In genomic region chr1:134100401-134100800, GRCm38 (mm10) we compare ENCODE assay signal across 11 mouse cellular contexts. TPM values are rescaled to one million over a fixed set of nuclear protein-coding genes. Genes with fewer than 3 reads are reported as not detected.
A peak's percentile ranks its signal among the peaks of the same experiment; 100 is the strongest.
DNase-seq lines count a peak whose midpoint lies in the region; ATAC-seq and TF ChIP-seq lines count a peak whose summit lies in the region.
"Had no signal": no experiment of that assay in that cellular context is flagged by ENCODE, and none has a peak within 500 bp of the region (broad histone marks: within the 10 kb centered on the region; RNA-seq: fewer than 3 reads in every experiment).

No protein-coding gene starts in this region.

- H3K27ac ChIP-seq in heart, embryonic 11.5 days (ENCODE audit: low read depth, low read length) = peak overlapping the region; percentile 96; the same call in 1 of the 2 replicates
- peak overlapping the region; percentile 98 for H3K27ac ChIP-seq in lung, embryonic 14.5 days (ENCODE audit: low read depth)
- H3K27ac ChIP-seq in heart, embryonic 16.5 days (ENCODE audit: low read length) = peak overlapping the region; percentile 100
- H3K27ac ChIP-seq in small intestine, adult 2 months (ENCODE audit: insufficient read depth, low read depth, low read length) = peak overlapping the region; percentile 94; the same call in 1 of the 2 replicates

- no peak for TF ChIP-seq CTCF in lung, embryonic 14.5 days (IDR thresholded peaks at IDR 0.05; ENCODE audit: low read depth)
- TF ChIP-seq CTCF in small intestine, adult 2 months (IDR thresholded peaks at IDR 0.05; ENCODE audit: extremely low read depth, insufficient read length, insufficient replicate concordance, low read depth, low read length) = no peak

- ATAC-seq in heart, embryonic 11.5 days (replicated peaks; ENCODE audit: insufficient number of reproducible peaks, low FRiP score, low TSS enrichment) = no peak
- ATAC-seq in lung, embryonic 14.5 days (ENCODE audit: insufficient read depth) = no peak
- ATAC-seq in heart, embryonic 16.5 days (replicated peaks; ENCODE audit: extremely low read depth, insufficient read depth, low FRiP score) = no peak
- ATAC-seq: CD4-positive, CD25-positive, alpha-beta regulatory T cell, adult 4 months had no signal

- H3K9me3 ChIP-seq in heart, embryonic 11.5 days (replicated peaks; ENCODE audit: control insufficient read depth, low read length) = no peaks in the 10 kb centered on the region
- H3K9me3 ChIP-seq in lung, embryonic 14.5 days (ENCODE audit: low read depth, low read length) = no peaks in the 10 kb centered on the region
- no peaks in the 10 kb centered on the region for H3K9me3 ChIP-seq in heart, embryonic 16.5 days (replicated peaks; ENCODE audit: control insufficient read depth, low read length)

- no peak overlapping the region for H3K4me3 ChIP-seq in heart, embryonic 11.5 days (ENCODE audit: low read depth, low read length)
- no peak overlapping the region for H3K4me3 ChIP-seq in lung, embryonic 14.5 days (ENCODE audit: low read depth, low read length)
- no peak overlapping the region for H3K4me3 ChIP-seq in heart, embryonic 16.5 days (ENCODE audit: low read length)
- H3K4me3 ChIP-seq in small intestine, adult 2 months (ENCODE audit: low read depth, low read length) = no peak overlapping the region

- H3K36me3 ChIP-seq in heart, embryonic 11.5 days (ENCODE audit: control insufficient read depth, insufficient read depth, low read length) = no peaks in the 10 kb centered on the region
- H3K36me3 ChIP-seq in lung, embryonic 14.5 days (ENCODE audit: insufficient read depth) = no peaks in the 10 kb centered on the region
- no peaks in the 10 kb centered on the region for H3K36me3 ChIP-seq in heart, embryonic 16.5 days (ENCODE audit: control insufficient read depth, insufficient read depth)
- no peaks in the 10 kb centered on the region for H3K36me3 ChIP-seq in small intestine, adult 2 months (ENCODE audit: control insufficient read depth, insufficient read depth, low read length)

- peaks cover 48% of the 10 kb centered on the region for H3K4me1 ChIP-seq in heart, embryonic 11.5 days (ENCODE audit: control insufficient read depth, insufficient read depth, low read length)
- H3K4me1 ChIP-seq in lung, embryonic 14.5 days (ENCODE audit: insufficient read depth) = peaks cover 42% of the 10 kb centered on the region
- peaks cover 64% of the 10 kb centered on the region for H3K4me1 ChIP-seq in heart, embryonic 16.5 days (ENCODE audit: control insufficient read depth, insufficient read depth, low read length)
- peaks cover 41% of the 10 kb centered on the region for H3K4me1 ChIP-seq in small intestine, adult 2 months (ENCODE audit: control insufficient read depth, insufficient read depth, insufficient read length, low read length)

- no peaks in the 10 kb centered on the region for H3K27me3 ChIP-seq in heart, embryonic 11.5 days (ENCODE audit: control insufficient read depth, insufficient read depth, low read length)
- no peaks in the 10 kb centered on the region for H3K27me3 ChIP-seq in lung, embryonic 14.5 days (ENCODE audit: insufficient read depth, low read length)
- H3K27me3 ChIP-seq in heart, embryonic 16.5 days (ENCODE audit: control insufficient read depth, insufficient read depth, low read length) = no peaks in the 10 kb centered on the region
- H3K27me3 ChIP-seq in small intestine, adult 2 months (ENCODE audit: control insufficient read depth, insufficient read depth, low read length) = no peaks in the 10 kb centered on the region
- H3K27me3 ChIP-seq: Patski had no signal

- H3K4me2 ChIP-seq in heart, embryonic 11.5 days = no peak overlapping the region
- H3K4me2 ChIP-seq in lung, embryonic 14.5 days = no peak overlapping the region
- H3K4me2 ChIP-seq in heart, embryonic 16.5 days (ENCODE audit: low read depth, low read length) = no peak overlapping the region

- WGBS in heart, embryonic 11.5 days (ENCODE audit: insufficient replicate concordance) = 72% methylated on average over 5 of the region's 5 CpGs
- WGBS in lung, embryonic 14.5 days = 64% methylated on average over 5 of the region's 5 CpGs
- WGBS in heart, embryonic 16.5 days = 78% methylated on average over 5 of the region's 5 CpGs
- WGBS in small intestine, adult 2 months = 87% methylated on average over 5 of the region's 5 CpGs

- TF ChIP-seq POLR2A in small intestine, adult 2 months (IDR thresholded peaks at IDR 0.05; ENCODE audit: low read depth, low read length) = no peak

- DNase-seq in heart, adult 9 months (ENCODE audit: low spot score in 2 of 2) = no peak
- no peak for DNase-seq in lung, embryonic 14.5 days
- DNase-seq in lung, postnatal 14 days = no peak
- DNase-seq in embryo, embryonic 11 days = no peak
- no peak for DNase-seq in spleen, adult 18-20 months

- no peak overlapping the region; the same call in 1 of the 2 replicates for H3K9ac ChIP-seq in heart, embryonic 11.5 days (ENCODE audit: low read depth, low read length)
- no peak overlapping the region for H3K9ac ChIP-seq in lung, embryonic 14.5 days
- H3K9ac ChIP-seq in heart, embryonic 16.5 days (ENCODE audit: low read length) = no peak overlapping the region; the same call in 1 of the 2 replicates

RNA-seq across cellular contexts. Expression of gene Chit1, which starts 10.6 kb away (rescaled TPM):
- 1.7 and 1.9 TPM in 2 replicates for polyA plus RNA-seq in heart, embryonic 11.5 days (2014; fragmentation: Nextera tagmentation; extraction: Ambion mirVana)
- polyA plus RNA-seq in lung, embryonic 14.5 days (2014; fragmentation: Nextera tagmentation; extraction: Ambion mirVana) = not detected in 2 replicates
- 0.31 and 0.46 TPM in 2 replicates for polyA plus RNA-seq in heart, embryonic 16.5 days (2015; fragmentation: Nextera tagmentation; extraction: Ambion mirVana)
- 1.6 TPM in 1 of 2 replicates, not detected in the other for polyA plus RNA-seq in small intestine, adult 2 months (2012; rRNA removed)
- polyA plus RNA-seq: CD4-positive, CD25-positive, alpha-beta regulatory T cell, adult 4 months; macrophage; Patski had no signal

RNA-seq across cellular contexts. Expression of gene Btg2, which starts 21.5 kb away (rescaled TPM):
- 31.7 and 35.6 TPM in 2 replicates for polyA plus RNA-seq in heart, embryonic 11.5 days (2014; fragmentation: Nextera tagmentation; extraction: Ambion mirVana)
- polyA plus RNA-seq in lung, embryonic 14.5 days (2014; fragmentation: Nextera tagmentation; extraction: Ambion mirVana) = 77.2 and 81.0 TPM in 2 replicates
- polyA plus RNA-seq in heart, embryonic 16.5 days (2015; fragmentation: Nextera tagmentation; extraction: Ambion mirVana) = 49.5 and 50.9 TPM in 2 replicates
- polyA plus RNA-seq in small intestine, adult 2 months (2012; rRNA removed) = 18.0 and 73.7 TPM in 2 replicates
